Mouse (Mus musculus): ENCODE measurements around the gene Lama5.

Gene Lama5

DNA sequence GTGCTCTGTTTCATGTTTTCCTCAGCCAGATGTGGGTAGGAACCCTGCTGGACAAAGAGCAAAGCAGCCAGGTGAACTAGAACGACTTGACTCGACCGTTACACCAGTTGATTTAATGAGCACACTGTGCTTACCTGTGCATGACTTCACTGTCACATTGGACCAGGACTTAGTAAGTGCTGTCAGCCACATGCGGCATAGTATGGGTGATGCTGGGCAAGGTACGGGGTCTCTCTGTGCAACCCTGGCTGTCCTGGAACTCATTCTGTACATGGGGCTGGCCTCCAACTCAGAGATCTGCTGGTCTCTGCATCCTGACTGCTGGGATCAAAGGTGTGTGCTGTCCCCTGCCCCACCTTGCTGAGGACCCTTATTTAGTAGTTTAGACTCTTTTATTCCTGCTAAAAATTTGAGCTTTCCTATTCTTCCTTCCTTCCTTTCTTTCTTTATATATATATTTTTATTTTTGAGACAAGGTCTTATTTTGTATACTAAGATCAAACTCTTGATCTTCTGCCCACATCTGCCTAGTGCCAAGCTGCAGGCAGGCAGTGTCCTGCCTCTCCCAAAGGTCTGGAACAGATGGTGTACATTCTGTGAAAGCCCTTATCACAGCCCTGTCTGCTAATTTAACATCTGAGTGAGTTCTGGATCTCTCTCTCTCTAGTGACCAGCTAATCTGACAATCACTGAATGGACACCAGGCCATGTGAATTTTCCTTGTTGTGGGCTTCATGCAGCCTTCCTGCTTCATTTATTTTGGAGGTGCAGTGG, 29.0 kb upstream of the Lama5 start:
- no peak for DNase-seq (ENCODE audit: low read depth)

DNA sequence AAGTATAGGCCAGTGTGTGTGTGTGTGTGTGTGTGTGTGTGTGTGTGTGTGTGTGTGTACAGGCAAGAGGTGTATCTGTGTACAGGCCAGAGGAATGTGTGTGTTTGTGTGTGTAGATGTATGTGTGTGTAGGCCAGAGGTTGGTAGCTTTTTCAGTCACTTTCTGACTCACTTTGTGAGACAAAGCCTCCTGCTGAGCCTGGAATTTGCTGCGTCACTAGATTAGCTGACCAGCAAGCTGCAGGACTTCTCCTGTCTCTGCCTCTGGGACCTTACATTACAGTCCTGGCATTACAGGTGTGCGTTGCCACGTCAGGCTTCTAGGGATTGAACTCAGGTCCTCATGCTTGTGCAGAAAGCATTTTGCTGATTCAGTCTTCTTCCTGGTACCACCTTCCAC, 26.2 kb upstream of the Lama5 start:
- DNase-seq (ENCODE audit: low read depth): no peak

DNA sequence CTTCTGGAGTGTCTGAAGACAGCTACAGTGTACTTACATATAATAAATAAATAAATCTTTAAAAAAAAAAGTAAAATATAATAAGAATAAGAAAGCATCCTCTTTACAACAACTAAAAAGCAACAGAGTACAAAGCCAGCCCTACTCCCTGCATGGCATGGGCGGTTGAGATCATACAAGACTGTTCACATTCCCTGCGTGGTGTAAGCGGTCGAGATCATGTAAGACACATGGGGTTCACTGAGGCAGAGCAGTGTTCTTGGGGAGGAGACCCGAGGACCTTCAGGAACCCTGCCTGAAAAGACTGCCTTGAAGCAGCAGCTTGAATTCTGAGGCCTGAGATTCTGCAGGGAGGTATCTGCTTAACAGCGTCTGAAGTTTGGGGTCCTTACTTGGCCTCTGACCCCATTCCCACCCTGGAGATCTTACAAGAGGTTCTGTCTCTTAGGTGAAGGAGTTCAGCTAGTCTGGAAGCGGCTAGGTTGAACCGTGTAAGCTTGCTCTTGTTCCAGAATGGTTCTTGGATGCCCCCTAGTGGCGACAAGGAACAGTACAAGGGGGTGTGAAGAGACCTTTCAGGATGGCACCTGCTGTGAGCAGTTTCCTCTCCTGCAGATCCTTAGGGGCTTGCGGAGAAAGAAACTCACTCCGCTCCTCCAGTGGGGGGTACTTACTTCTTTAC, 25.4 kb upstream of the Lama5 start:
- peak; percentile 77 for DNase-seq (ENCODE audit: low read depth)

DNA sequence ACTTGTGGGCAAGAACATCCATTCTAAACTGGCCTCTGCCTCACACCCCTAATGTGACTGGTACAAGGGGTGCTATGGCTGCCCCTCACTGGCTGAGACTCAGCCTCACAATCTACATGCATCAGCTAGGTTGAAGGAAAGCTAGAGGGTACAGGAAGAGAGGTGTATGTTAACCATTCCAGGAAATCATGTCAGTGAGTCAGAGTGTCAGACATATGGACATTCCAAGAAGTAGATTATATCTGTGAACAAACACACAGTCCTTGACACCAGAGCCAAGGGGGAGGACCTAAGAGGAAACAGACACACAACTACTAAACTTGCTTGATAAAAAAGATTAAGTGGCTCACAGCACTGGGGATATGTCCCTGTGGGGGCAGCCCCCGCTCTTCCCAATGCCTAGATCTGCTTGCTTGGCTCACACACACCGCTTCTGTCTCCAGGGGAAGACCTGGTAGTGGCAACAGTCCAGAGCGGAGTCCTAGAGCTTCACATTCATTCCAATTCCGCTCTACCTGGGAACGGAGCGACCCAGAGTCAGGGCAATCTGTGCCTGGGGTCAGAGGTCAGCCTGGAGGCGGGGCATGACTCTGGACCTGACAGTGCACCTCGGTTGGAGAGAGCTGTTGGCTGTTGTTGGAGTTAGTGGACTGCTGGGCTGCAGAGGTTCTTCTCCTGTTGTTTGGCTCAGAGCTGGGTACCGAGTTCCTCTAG, 23.4 kb upstream of the Lama5 start:
- no peak for DNase-seq (ENCODE audit: low read depth)

DNA sequence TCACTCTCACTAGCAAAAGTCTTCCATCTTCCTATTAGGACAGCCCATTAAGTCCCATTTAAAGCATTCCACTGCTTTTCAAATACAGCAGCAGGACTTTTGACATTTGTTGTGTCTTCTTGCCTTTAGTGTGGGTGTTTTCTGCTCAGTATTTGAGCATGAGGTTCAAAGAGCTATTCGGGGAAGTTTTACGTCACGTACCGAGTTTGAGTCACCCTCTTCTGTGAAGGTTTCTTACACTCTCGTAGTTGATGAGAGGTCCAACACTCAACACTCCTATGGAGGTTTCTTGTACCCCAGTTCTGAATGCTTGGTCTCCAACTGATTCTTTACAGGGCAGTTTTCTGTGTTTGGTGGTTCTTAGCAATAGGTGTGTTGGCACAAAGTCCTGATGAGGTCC, 22.3 kb upstream of the Lama5 start:
- no peak for DNase-seq (ENCODE audit: low read depth)

DNA sequence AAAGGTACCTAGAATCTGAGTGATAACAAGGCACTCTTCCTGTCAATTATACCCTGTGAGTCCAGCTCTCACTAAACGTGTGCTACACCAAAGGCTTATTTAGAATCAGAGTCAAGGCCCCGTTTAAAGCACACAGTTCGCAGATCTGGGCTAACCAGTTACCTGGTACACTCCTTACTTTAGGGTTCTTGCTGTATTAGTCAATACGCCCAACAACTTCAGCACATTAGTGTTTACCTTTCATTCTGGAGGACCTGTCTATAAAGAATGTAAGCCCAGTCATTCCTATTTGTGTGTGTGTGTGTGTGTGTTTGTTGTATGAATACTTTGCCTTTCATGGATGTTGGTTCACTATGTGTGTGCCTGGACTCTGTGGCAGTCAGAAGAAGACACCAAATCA, 17.4 kb upstream of the Lama5 start:
- DNase-seq (ENCODE audit: low read depth): no peak

DNA sequence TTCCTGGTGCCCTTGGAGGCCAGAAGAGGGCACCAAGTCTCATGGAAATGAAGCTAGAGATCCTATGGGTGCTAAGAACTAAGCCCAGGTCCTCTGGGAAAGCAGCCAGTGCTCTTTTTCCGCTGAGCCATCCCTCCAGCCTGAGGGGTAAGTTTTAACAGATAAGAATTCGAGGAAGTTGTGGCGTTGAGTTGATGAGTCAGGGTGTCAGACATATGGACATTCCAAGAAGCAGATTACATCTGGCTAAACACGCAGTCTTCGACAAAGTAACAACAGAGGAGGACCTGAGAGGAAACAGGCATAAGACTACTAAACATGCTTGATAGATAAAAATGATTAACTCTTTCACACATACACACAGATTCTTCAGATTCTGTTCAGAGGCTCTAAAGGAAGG, 12.9 kb upstream of the Lama5 start:
- DNase-seq (ENCODE audit: low read depth): no peak

DNA sequence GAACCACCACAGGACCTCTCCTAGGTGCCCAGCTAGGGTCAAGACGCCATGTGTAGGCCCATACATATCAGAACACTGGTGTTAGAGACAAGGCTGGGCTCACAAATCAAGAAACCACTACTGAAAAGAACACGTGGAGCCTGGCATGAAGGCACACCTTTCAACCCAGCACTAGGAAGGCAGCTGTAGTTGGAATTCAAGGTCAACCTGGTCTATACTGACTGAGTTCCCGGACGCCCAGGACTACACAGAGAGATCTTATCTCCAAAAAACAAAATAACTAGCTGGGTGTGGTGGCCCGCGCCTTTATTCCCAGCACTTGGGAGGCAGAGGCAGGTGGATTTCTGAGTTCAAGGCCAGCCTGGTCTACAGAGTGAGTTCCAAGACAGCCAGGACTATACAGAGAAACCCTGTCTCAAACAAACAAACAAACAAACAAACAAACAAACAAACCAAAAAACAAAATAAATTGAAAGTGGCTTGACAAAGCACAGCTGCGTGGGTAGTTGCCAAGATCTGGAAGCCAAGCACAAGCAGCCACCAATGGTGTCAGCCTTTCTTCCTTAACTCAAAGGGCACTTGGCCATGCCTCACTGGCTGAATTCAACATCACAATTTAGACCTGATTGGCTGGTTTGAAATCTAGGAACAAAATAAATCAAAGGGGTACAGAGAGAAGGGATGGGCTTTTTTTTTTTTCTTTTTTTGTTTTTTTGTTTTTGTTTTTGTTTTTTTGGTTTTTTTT, 12.1 kb upstream of the Lama5 start:
- DNase-seq (ENCODE audit: low read depth): no peak

DNA sequence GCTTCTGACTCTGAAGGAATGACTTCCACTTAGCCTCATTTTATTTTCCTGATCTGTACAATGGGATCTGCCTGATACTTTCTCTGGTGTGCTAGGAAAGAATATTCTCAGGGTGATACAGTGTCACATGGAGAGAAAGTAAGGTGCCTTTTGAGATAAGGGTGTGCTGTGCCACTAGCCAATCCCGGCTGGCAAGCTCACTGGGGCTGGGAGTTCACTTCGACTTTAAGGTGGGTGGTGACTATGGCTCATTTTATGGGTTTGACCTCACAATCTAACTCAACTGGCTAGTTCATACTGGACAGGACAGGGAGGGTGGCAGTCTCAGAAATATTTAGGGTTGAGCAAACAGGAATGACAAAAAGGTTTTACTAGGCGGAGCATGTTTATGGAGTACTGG, 11.3 kb upstream of the Lama5 start:
- DNase-seq (ENCODE audit: low read depth): no peak

DNA sequence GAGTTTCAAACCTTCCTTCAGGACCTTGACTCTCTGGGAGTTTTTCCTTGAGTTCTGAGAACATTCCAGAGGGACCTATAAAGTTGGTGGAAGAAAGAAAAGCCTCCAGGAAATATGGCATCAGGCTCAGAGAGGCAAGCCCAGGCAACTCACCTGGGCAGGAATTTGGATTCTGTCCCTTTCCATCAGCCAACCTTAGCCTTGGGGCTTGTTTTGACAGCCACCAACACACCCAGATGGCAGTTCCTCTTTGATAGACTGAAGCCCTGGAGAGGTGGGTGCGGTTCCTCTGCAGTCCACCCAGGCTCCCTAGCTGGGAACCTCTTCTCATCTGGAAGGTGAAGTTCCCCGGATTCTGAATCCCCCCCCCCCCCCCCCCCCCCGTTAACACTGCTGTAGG, 10.8 kb upstream of the Lama5 start:
- no peak for DNase-seq (ENCODE audit: low read depth)

DNA sequence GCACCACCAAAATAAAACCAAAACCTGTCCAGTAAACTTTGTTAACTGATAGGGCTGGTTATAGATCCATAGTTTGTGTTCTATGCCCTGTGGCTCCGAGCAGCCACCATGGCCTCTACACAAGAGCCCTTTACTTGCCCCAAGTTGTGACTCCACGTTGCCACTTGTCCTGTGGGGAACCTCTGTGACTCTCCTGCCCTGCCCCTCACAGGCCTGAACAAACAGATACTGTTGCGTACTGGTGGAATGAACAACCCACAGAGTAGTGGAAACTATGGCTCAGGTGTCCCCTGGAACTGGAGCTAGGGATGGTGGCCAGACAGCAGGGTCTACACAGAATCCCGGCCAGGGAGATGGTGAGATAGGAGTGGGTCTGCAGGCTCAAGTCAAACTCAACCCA, 10.1 kb upstream of the Lama5 start:
- no peak for DNase-seq (ENCODE audit: low read depth)

DNA sequence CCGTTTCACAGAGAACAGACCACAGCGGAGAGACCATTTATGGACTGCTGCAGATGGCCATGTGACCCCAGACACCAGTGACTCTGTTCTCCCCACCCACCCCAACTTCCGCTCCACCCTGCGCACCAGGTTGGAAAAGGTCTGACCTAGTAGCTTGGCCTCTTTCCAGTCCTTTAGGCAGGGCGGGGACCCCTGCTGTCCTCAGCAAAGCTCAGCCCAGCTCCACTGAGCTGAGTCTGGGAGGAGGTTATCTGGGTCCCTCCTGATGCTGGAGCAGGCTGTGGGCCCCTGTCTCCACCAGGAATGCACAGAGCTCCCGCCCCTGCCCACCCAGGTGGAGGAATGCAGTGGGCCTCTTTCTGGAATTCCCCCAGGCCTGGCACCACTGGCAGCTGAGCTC, 9.3 kb upstream of the Lama5 start:
- DNase-seq (ENCODE audit: low read depth): no peak

DNA sequence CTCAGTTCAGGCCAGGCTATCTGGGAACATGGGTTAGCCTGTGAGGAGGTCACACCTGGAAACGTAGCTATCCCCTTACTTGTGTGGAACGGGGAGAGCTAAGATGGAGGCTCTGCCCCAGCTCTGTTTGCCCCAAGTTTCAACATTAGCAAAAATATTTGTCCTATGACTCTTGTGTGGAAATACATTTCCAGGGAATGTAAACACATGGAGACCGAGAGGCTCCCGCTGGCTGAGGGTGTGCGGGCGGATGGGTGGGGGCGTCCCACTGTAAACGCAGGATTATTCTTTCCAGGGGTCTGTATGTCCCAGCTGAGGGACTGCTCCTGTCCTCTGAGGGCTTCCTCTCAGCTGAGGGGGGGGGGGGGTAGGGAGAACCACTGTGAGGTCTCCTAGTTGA, 8.7 kb upstream of the Lama5 start:
- no peak for DNase-seq (ENCODE audit: low read depth)

DNA sequence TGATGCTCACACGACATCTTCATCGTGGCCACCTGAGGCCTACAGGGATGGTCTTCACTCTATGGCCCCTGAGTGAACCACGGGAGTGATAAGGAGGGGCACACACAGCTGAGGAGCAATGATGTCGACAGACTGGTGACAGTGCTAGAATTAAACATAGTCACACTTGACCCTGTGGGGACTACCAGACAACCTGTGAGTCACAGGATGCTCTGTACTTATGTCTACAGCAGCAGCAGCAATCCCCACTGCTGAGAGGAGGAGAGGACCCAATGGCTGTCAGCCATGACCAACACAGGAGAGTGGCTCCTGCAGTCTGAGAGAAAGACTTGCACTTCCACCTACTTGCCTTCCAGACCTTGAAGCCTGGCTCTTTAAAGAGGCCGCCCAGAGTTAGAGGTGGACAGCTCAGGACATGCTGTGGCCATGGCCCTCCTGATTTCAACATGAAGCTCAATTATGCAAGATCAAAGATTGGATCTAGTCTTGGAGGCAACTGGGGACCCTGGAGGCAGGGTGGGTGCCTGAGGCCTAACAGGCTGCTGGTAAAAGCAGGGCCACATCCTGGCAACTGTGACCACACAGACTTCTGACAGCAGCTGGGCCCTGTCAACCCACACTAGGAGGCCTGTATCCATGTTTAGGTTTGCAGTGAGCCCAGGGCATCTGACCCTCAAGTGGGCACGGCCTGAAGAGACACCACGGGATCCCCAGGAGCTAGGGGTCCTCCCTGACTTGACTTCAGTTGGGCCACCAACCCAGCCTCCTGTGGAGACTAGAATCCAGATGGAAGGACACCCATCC, 7.6 kb upstream of the Lama5 start:
- no peak for DNase-seq (ENCODE audit: low read depth)

DNA sequence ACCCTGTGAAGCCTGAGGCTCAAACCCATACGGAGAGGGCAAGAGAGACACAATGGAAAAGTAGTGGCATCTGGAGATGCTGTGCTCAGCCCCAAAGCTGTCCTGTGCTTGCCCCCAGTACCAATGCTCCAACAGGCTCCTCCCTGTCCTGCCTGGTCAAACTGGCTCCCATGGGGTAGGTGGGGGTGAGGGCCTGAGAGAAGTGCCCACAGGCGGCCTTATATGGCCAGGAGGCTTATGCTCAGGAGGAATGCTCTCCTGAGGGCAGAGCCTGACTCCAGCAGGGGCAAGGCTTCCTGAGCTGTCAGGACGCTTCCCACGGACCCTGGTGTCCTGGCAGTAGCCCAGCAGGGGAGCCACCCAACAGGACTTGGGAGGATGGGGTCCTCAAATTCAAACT, 4.8 kb upstream of the Lama5 start:
- no peak for DNase-seq (ENCODE audit: low read depth)

DNA sequence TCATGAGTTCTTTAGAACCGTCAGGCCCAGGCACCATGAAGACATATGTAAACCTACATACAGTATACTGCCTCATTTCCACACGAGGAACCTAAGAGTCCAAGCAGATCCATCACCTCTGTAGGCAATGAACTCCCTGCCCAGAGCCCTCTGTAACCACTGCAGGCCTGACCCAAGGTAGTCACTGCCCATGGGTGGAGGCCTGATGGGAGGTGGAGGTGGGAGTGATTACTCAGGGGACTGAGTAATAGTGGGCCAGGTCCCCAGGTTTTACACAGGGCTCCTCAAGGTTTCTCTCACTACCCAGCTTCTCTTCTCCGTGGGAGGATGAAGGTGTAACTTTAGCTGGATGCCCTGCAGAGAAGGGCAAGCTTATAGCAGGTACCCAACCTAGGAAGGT, 3.5 kb upstream of the Lama5 start:
- no peak for DNase-seq (ENCODE audit: low read depth)

DNA sequence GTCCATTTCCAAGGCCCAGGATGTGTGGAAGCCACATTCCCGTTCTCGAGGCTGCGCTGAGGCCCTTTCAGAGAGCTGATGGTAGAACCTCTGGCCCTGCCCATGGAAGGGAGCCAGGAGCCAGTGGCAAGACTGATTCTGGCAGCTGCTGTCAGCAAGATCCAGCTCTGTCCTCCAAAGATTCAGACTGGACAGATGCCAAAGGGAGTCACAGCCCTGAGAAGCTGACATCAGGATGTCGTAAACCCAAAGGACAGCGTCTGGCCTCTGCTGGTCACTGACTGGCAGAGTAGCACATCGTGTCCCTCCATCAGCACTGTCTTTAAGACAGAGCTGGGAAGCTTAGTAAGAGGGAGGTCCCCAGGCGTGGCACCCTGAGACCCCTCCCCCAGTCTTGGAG, 2.9 kb upstream of the Lama5 start:
- DNase-seq (ENCODE audit: low read depth): no peak

DNA sequence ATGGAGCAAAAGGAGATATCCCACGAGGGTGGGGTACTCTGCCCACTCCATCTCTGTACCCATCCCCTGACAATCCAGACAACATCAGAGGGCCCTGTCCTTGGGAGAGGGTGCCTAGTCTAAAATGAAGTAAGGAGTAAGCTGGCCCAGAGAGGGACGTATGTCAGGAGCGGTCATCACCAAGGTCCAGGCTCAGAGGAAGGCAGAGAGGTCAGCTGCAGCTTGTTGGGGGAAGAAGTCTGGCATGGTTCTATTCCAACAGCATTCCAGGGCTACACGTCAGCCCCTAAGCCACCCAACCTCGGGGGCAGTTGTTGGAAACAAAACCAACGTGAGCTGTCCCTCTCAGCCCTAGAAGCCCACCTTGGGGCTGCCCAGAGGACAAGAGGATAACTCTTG, 2.4 kb upstream of the Lama5 start:
- DNase-seq (ENCODE audit: low read depth): no peak

DNA sequence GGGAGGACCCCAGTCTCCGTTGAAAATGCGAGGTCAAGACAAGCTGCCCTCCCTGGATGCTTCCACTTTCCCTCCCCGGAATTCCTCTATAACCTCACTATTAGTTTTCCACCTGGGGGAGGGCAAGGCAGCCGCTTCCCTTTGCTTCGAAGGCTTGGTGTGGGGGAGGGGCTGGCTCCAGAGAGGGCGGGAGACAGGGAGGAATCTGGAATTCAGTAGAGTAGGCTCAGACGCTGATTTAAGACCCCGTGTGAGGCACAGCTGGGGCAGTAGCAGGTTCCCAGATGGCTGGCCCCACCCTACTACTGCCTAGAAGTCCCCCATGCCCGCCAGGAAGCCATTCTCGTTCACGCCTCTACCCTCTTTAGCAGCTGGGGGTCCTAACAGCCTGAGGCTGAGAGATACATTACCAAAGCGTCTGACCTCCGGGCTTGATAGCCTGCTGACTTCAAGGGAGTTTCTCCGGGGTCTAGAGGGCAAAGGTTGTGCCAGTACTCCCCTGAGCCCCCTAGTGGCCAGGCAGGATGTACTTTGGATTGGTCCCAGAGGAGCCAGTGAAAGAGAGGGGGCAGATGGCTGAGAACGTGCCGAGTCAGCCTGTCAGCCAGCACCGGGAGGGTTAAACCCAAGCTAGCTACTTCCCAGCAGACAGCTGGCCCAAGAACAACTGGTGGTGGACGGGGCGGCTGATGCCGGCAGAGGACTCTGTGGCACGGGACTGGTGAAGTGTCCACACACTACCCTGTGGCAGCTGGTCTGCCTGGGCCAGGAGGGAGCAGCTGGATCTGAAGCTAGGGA, 1.8 kb upstream of the Lama5 start:
- peak; percentile 58 for DNase-seq (ENCODE audit: low read depth)

DNA sequence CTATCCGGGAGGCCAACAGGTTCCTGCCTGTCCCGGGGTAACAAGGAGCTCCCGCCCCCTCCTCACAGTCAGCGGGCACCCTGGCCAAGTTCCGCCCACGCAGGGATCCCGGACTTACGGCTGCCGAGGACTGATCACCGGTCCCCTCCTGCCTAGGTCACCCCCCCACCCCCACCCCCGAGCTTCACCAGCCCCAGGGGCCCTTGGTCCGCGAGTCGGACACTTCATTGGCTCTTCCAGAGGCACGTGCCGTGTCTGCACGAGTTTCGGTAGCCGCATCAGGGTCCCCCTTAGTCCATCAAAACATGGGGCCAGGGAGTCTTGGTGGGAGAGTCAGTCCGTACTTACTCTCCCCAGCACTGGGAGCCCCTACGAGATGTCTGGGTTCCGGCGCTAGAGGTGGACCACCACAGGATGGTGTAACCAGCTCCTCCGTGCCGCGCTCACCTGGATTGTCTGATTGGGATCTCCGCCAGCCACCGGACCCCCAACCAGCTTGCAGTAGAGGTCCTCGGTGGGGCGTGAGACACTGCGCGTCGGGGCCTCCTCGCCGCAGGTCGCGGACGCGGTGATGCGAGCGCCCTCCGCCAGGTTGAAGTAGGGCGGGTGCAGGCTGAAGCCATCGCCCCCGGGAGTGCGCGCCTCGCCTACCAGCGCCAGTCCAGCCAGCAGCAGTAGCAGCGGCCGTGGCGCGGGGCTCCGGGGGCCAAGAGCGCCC, 456 bp downstream of the Lama5 start:
- no peak for DNase-seq (ENCODE audit: low read depth)
